Mouse (Mus musculus) CH12F3 (cell line): ENCODE results near the gene Trim56.
"Not testable (repeated sequence)": the region's sequence is repeated elsewhere in the genome, so short reads cannot be mapped to it uniquely, and the experiment has no call there.

Source experiments
- in situ Hi-C: fragments of 300-500 bp; cut with MboI; formaldehyde crosslinking; loops from 2 replicates; pipeline ENCODE4 v1.14.3; 2020; ENCODE audit warnings: low sequenced_read_pairs

Trim56 gene

GRCm38 (mm10) chr5:137115866-137116847, at the start of gene Trim56:
TSS of gene Trim56 (minus strand) at chr5:137116209.
- in situ Hi-C loops = no loop called here

DNA sequence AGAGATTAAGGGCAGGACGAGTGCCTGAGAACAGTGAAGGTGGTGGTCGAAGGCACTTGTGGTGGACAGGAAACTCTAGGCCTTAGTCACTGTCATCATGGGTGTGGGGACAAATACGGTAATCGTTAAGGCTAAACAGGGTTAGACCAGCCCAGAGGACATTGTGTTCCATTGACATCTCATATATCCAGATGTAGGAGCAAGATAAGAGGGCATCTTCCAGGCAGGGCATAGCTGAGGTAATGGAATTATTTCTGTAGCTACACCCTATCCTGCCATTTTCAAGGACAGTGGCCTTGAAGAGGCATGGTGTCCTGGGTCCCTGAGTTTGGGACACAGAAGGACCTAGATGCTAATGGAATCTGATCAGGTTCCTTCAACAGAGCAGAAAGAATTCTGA, 45.8 kb upstream of the Trim56 start:
- in situ Hi-C loops = no loop called here

DNA sequence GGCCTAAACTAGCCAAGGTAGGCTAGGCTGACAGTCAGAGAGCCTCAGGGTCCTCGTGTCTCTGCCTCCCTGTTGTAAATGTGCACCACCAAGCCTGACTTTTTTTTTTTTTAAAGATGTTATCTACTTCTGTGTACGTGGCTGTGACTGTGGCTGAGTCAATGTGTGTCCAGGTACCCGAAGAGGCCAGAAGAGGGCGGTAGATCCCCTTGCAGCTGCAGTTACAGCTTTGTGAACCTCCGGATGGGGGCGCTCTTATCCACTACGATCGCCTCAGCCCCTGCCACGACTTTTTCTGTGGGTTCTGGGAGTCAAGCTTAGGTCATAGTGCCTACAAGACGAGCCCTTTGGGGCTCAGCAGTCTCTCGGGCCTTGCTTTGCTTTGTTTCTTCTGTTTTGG, 43.5 kb upstream of the Trim56 start:
- in situ Hi-C loops = no loop called here

DNA sequence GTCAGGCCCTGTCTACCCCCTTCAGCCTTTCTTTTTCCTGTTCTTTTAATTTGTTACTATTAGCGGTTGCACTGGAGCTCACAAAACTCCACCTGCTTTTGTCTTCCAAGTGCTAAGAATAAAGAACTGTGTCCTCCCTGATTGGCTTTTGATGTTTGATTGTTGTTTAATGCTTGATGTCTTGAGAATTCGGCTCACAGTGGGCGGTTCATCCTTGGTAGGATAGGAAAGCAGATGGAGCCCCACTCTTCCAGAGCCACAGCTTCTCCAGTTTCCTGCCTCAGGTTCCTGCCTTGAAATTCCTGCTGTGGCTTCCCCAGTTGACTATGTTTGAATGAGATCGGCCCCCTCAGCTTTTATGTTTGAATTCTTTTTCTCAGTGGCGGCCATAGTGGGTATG, 37.3 kb upstream of the Trim56 start:
- in situ Hi-C loops = no loop called here

- in situ Hi-C loops = no loop called here
These were observed 36.6 kb upstream of the Trim56 start for GRCm38 (mm10) chr5:137152623-137153022.

- in situ Hi-C loops = not testable (repeated sequence)
These were observed 33.4 kb upstream of the Trim56 start, which contains the start of gene Muc3 for GRCm38 (mm10) chr5:137149272-137149882. TSS of gene Muc3 (minus strand) at chr5:137149322.

- in situ Hi-C loops = no loop called here
These were observed 24.8 kb upstream of the Trim56 start for GRCm38 (mm10) chr5:137140836-137141235.

DNA sequence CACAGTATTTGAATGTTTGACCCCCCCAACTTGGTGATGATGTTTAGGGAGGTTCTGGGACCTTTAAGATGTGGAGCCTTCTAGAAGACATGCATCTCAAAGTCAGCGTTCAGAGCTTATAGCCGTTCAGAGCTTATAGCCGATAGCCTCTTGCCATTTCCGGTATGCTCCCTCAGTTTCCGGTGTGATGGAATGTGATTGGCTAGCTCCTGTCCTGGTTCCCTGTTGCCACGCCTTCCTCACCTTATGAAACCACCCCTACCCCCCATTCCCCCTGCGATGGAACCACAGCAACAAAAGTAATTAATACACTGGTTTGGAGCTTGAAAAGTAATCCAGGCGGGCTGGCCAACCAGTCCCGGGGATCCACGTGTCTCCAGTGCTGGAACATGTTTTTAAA, 23.0 kb upstream of the Trim56 start:
- in situ Hi-C loops = no loop called here

- in situ Hi-C loops = no loop called here
These were observed 18.9 kb upstream of the Trim56 start for GRCm38 (mm10) chr5:137134959-137135358.

DNA sequence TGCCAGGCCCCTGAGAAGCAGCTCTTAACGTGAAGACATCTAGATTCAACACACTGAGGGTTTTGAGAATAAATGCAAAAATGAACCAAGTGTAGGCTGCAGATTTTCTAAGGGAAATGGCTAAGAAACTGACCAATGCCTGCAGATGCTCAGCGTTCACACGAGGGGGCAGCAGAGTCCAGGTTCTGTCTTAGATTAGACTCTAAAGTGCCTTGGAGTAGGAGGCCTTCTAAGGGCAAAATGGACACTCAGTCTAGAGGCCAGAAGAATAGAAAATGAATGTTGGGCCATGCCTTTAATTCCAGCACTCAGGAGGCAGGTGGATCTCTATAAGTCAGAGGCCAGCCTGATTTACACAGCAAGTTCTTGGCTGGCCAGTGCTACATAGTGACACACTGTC, 15.5 kb upstream of the Trim56 start:
- in situ Hi-C loops = no loop called here

DNA sequence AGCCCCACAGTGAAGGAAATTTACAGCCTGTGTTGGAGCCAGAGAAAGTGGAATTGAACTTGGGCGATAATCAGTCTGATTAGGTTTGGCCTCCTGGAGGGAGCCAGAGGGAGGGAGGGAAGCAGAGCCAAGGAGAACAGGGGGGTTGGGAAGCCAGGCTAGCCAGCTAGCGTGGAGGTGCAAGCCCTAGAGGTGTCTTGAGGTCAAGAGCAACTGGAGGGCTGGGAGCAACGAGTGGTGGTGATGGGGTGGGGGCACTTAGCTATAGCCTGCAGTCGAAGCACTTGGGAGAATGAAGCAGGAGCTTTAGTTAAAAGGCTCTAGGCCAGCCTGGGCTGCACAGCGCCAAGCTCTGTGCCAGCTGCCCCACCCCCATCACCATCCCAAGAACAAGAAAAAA, 13.3 kb upstream of the Trim56 start:
- in situ Hi-C loops = no loop called here

- in situ Hi-C loops = no loop called here
These were observed 7.5 kb upstream of the Trim56 start for GRCm38 (mm10) chr5:137123516-137123915.

DNA sequence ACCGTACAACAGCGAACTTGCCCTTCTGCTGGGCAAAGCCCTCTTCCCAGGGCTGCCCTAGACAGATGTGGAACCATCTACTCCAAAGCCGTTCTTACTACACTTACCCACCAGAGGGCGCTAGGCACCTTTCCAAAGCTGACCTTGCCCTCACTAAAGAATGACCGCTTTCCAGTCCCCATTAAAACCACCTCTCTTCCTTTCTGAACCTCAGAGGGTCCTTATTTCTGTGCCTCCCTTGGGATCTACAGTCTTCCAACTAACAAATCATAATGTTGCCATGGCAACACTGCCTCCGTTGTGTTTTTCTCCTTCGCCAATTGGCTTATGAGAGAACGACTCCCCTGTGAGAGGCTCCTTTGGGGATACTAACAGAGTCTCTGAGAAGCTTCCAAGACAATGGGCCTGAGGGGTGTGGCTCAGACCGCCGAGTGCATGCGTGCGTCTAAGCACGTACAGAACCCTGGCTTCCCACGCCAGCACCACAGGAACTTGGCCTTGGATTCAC, 6.7 kb upstream of the Trim56 start:
- in situ Hi-C loops = no loop called here

DNA sequence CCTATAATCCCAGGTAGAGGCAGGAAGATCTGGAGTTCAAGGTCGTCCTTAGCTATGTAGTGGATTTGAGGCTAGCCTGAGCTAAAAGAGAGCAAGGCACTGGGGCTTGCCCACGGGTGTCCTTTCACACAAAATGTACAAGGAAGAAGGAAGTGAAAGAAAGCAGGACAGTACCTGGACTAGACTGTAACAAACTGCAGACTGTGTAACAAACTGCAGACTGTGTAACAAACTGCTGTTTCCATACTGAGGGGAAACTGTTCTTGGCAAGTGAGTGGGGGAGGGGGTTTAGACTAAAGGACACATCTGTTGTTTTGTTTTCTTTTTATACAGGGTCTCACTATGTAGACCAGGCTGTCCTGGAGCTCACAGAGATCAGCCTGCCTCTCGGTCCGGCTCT, 5.3 kb upstream of the Trim56 start:
- in situ Hi-C loops = no loop called here

DNA sequence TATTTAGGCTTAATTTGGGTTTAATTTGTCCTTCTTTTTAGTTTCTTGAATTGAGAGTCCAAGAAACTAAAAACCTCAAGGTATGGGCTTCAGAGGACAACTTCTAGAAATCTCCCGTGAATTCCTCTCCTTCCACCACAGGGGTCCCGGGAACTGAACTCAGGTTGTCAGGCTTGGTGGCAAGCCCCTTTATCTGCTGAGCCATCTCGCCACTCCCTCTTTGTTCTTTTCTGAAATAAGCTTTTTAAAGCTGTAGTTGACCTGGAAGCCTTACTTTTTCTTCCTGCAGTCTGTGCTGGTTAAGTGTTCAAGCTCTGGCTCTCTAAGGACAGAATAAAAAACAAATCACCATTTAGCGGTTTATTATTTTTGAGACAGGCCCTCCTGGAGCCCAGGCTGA, 2.9 kb upstream of the Trim56 start:
- in situ Hi-C loops = no loop called here

GRCm38 (mm10) chr5:137117994-137118393, 2.0 kb upstream of the Trim56 start:
- in situ Hi-C loops = not testable (repeated sequence)

DNA sequence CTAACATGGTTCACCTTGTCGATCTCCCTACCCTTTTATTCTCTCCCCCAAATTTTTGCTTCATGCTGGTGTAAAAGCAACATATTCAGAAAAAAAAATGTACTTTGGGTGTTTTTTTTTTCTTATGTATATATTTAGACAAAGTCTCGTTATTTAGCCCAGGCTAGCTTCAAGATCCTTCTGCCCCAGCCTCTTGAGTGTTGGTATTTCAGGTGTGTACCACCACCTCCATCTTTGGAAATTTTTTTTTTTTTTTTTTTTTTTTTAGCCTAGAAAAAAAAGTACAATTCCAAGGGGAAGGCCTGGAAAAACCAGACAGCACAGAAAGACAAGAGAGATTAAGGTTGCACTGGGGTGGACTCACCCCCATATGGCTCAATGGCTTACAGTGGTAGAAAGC, 978 bp upstream of the Trim56 start:
- in situ Hi-C loops = no loop called here

DNA sequence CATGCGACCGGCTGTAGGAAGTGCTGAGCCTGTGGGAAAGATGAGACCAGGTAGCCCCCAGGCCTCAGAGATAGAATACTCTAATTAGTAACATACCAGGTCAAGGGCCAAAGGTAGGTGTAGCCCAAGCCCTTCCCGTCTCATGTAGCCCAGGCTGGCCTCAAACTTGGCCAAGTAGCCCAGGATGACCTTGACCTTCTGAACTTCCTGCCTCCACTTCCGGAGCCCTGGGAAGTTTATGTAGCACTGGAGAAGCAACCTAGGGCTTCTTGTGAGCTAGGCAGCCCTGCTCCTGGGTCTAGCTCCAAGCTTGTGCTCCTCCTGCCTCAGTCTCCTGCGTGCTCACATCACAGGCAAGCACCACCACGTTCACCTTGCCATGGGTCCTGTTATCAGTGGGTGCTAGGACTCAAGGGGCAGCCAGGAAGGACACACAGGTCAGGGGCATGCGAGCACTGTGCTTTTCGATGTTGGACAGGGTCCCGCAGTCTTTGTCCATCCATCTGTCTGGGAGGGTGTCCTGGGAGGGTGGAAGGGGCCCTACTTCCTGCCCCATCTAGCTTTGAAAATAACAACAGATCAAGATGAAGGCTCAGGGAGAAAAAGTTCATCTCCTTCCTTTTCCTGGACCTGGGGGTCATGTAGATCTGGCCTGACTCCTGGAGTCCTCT, 983 bp downstream of the Trim56 start:
- in situ Hi-C loops = no loop called here

DNA sequence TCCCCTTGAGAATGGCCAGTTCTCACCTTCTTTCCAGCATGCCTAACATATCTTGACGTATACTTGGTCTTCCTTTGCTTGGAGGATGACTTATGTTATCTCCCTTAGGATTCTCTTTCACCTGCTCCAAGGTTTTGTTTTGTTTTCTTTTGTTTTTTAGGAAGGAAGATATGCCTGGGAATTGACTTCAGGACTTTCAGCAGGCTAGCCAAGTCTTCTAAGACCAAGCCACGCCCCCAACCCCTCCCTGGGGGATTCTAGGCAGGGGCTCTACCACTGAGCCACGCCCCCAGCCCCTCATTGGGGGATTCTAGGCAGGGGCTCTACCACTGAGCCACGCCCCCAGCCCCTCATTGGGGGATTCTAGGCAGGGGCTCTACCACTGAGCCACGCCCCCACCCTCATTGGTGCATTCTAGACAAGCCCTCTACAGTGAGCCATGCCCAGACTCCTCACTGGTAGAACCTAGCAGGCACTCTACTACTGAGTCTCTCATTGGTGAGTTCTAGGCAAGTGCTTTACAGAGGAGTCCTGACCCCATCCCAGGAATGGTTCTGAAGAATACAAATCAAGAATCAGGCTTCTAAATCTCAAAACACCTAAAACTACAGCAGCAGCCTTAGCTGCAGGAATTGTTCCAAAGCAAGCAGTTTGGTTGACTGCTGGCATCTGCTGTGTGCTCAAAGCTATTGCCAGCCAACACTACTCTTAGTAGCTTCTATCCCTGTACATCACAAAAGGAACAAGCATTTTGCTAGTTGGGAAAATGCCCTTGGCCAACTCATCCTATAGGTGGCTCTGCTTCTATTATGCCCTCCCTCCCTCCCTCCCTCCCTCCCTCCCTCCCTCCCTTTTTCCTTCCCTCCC, 4.2 kb downstream of the Trim56 start:
- in situ Hi-C loops = no loop called here

GRCm38 (mm10) chr5:137110863-137111262, 5.1 kb downstream of the Trim56 start:
- in situ Hi-C loops = no loop called here
